Mouse (Mus musculus) thymus, postnatal 4 days (tissue): Measurements from ENCODE around the gene Gm20828.
"Not testable (repeated sequence)": the region's sequence is repeated elsewhere in the genome, so short reads cannot be mapped to it uniquely, and the experiment has no call there.

Source experiments
- DNase-seq: peaks from one replicate; pipeline ENCODE4 v3.0.0; 2021

Gm20828 gene

DNA sequence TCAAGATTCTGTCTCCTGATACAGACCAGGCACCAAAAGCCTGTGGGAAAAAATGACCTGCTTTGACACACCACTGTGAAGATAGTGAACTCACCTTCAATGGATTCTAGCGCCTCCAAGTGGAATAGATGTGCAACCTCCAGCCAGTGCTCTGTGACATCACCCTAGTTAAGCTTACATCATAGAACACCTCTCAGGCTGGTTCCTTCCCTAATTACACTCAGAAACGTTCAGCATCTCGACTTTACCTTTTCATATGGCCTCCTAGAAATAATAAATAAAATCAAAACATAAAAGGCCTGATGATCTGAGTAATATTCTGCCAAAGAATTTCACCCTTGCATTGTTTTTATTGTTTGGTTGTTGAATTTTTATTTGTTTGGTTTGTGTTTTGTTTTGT is at the start of gene Gm20828:
Gm20828 (minus strand) TSS at position 101 of the 400 bp plus-strand sequence.
- DNase-seq = not testable (repeated sequence)
